Mouse (Mus musculus) cerebellum, adult 9-10 months (tissue): ENCODE data around the gene Lrrc61.
A peak's percentile ranks its signal among the peaks of the same experiment; 100 is the strongest.
"Not testable (repeated sequence)": the region's sequence is repeated elsewhere in the genome, so short reads cannot be mapped to it uniquely, and the experiment has no call there.

Source experiments
- DNase-seq: peaks from one replicate; pipeline ENCODE4 v3.0.0; 2022

Gene Lrrc61

GRCm38 (mm10) chr6:48554280-48555103, at the start of gene Lrrc61:
TSS of gene Lrrc61 (plus strand) at chr6:48554796.
- DNase-seq = peak; percentile 98

- no peak for DNase-seq
These were observed 46.5 kb upstream of the Lrrc61 start for GRCm38 (mm10) chr6:48508087-48508486.

GRCm38 (mm10) chr6:48510426-48510825, 44.2 kb upstream of the Lrrc61 start:
- no peak for DNase-seq

GRCm38 (mm10) chr6:48511861-48512260, 42.7 kb upstream of the Lrrc61 start:
- no peak for DNase-seq

GRCm38 (mm10) chr6:48524882-48525281, 29.7 kb upstream of the Lrrc61 start:
- not testable (repeated sequence) for DNase-seq

- no peak for DNase-seq
These were observed 26.7 kb upstream of the Lrrc61 start for GRCm38 (mm10) chr6:48527901-48528300.

- no peak for DNase-seq
These were observed 25.3 kb upstream of the Lrrc61 start for GRCm38 (mm10) chr6:48529261-48529660.

- no peak for DNase-seq
These were observed 24.6 kb upstream of the Lrrc61 start for GRCm38 (mm10) chr6:48529871-48530440.

GRCm38 (mm10) chr6:48530862-48531261, 23.7 kb upstream of the Lrrc61 start:
- DNase-seq = no peak

- DNase-seq = no peak
These were observed 21.1 kb upstream of the Lrrc61 start for GRCm38 (mm10) chr6:48533475-48533874.

- peak; percentile 13 for DNase-seq
These were observed 19.7 kb upstream of the Lrrc61 start for GRCm38 (mm10) chr6:48534913-48535312.

- peak; percentile 25 for DNase-seq
These were observed 18.5 kb upstream of the Lrrc61 start for GRCm38 (mm10) chr6:48536091-48536490.

GRCm38 (mm10) chr6:48537105-48537954, 17.3 kb upstream of the Lrrc61 start, which contains the start of gene Atp6v0e2:
TSS of gene Atp6v0e2 (plus strand) at chr6:48537615.
- peak; percentile 92 for DNase-seq

- peak; percentile 91 for DNase-seq
These were observed 15.5 kb upstream of the Lrrc61 start for GRCm38 (mm10) chr6:48538841-48539737.

GRCm38 (mm10) chr6:48539860-48540259, 14.7 kb upstream of the Lrrc61 start:
- DNase-seq = peak; percentile 64

- DNase-seq = no peak
These were observed 13.9 kb upstream of the Lrrc61 start for GRCm38 (mm10) chr6:48540721-48541120.

- no peak for DNase-seq
These were observed 12.8 kb upstream of the Lrrc61 start for GRCm38 (mm10) chr6:48541560-48542450.

- no peak for DNase-seq
These were observed 12.0 kb upstream of the Lrrc61 start for GRCm38 (mm10) chr6:48542631-48543030.

GRCm38 (mm10) chr6:48545251-48545650, 9.3 kb upstream of the Lrrc61 start:
- DNase-seq = no peak

- peak; percentile 51 for DNase-seq
These were observed 8.3 kb upstream of the Lrrc61 start for GRCm38 (mm10) chr6:48546271-48546670.

- DNase-seq = no peak
These were observed 7.7 kb upstream of the Lrrc61 start for GRCm38 (mm10) chr6:48546858-48547257.
